Mouse (Mus musculus) embryonic stem cell, embryonic (primary cell): ENCODE data around the gene Tfe3.

Experiments used
- CTCF ChIA-PET, 4 experiments: fragments of 300-600 bp in 2 of 4; fragments of 350-600 bp in 2 of 4; sonication (Branson Sonifier 250); formaldehyde crosslinking; loops; one replicate each; lab custom pipeline; 2022; ENCODE audit warnings: inconsistent platforms in 2 of 4; lab: Charles Lee
- POLR2A ChIA-PET, 4 experiments: fragments of 300-600 bp in 2 of 4; fragments of 350-600 bp in 2 of 4; sonication (Branson Sonifier 250); formaldehyde crosslinking; loops; one replicate each; lab custom pipeline; 2022; ENCODE audit warnings: antibody characterized with exemption in 4 of 4, inconsistent platforms in 1 of 4; lab: Charles Lee

The Tfe3 gene

GRCm38 (mm10) chrX:7762137-7762920, at the start of gene Tfe3:
Gene Tfe3, plus strand, starts transcription at chrX:7762560.
- CTCF ChIA-PET = interaction anchor here in 3 of 4 experiments (0.6 to 1.3 kb wide), 3 partner anchors 11 to 341 kb away, joined by 3 to 12 read pairs (median 4); partner anchors contain the start of gene Ccdc120 (in 1 of the 3)
- POLR2A ChIA-PET = interaction anchor here in 3 of 4 experiments (0.6 to 6.6 kb wide), 27 partner anchors 9 to 528 kb away, joined by 3 to 61 read pairs (median 4); partner anchors contain the start of genes Gm45208 (in 3 of the 3), Ccdc120 (in 1 of the 3), Gripap1 (in 1 of the 3) and Hdac6 (in 1 of the 3)

- ChIA-PET CTCF (interaction anchor here in 1 of 4 experiments (0.5 to 2.2 kb wide), 4 partner anchors 34 to 450 kb away, joined by 3 to 8 read pairs (median 4); no protein-coding TSS in a partner anchor), POLR2A (interaction anchor here in 2 of 4 experiments (0.6 to 5.1 kb wide), 22 partner anchors 11 to 525 kb away, joined by 3 to 60 read pairs (median 4); partner anchors contain the start of genes Praf2 (in 2 of the 2), Ccdc120 (in 1 of the 2), Foxp3 (in 1 of the 2) and Gpkow (in 1 of the 2))
Observed at GRCm38 (mm10) chrX:7713764-7714134, 48.6 kb upstream of the Tfe3 start.

- POLR2A ChIA-PET = interaction anchor here in 2 of 4 experiments (0.5 to 5.1 kb wide), 29 partner anchors 10 to 525 kb away, joined by 3 to 60 read pairs (median 3); partner anchors contain the start of genes Praf2 (in 2 of the 2), Ccdc120 (in 1 of the 2), Foxp3 (in 1 of the 2) and Gpkow (in 1 of the 2)
- CTCF ChIA-PET = interaction anchor here in 1 of 4 experiments (0.5 to 2.2 kb wide), 4 partner anchors 35 to 449 kb away, joined by 3 to 8 read pairs (median 4); no protein-coding TSS in a partner anchor
Observed at GRCm38 (mm10) chrX:7714135-7714899, 48.0 kb upstream of the Tfe3 start, which contains the start of gene Wdr45. Gene Wdr45, plus strand, starts transcription at chrX:7714333.

- POLR2A ChIA-PET = interaction anchor here in 2 of 4 experiments (1.2 to 5.1 kb wide), 7 partner anchors 10 to 293 kb away, joined by 3 to 60 read pairs (median 12); partner anchors contain the start of gene Praf2 (in 2 of the 2)
Observed at GRCm38 (mm10) chrX:7716058-7716457, 46.3 kb upstream of the Tfe3 start.

GRCm38 (mm10) chrX:7721514-7722281, 40.7 kb upstream of the Tfe3 start, which contains the start of gene Gm45208:
Gene Gm45208, plus strand, starts transcription at chrX:7722245.
- CTCF ChIA-PET = interaction anchor here in 1 of 4 experiments (1.4 kb wide), 1 partner anchor 29 kb away, joined by 3 read pairs; no protein-coding TSS in a partner anchor
- POLR2A ChIA-PET = interaction anchor here in 3 of 4 experiments (0.6 to 9.2 kb wide), 28 partner anchors 9 to 422 kb away, joined by 3 to 61 read pairs (median 3); partner anchors contain the start of genes Hdac6 (in 2 of the 3), Tfe3 (in 2 of the 3), Clcn5 (in 1 of the 3) and Gpkow (in 1 of the 3)

More at GRCm38 (mm10) chrX:7716058-7716457, 46.3 kb upstream of the Tfe3 start:
- CTCF ChIA-PET = interaction anchor here in 2 of 4 experiments (0.6 to 0.7 kb wide), 2 partner anchors 95 to 290 kb away, joined by 3 to 4 read pairs; no protein-coding TSS in a partner anchor

- POLR2A ChIA-PET = interaction anchor here in 3 of 4 experiments (0.6 to 9.2 kb wide), 26 partner anchors 9 to 422 kb away, joined by 3 to 61 read pairs (median 3); partner anchors contain the start of genes Hdac6 (in 2 of the 3), Tfe3 (in 2 of the 3), Clcn5 (in 1 of the 3) and Kcnd1 (in 1 of the 3)
Observed at GRCm38 (mm10) chrX:7722282-7722611, 40.1 kb upstream of the Tfe3 start.

GRCm38 (mm10) chrX:7722691-7723090, 39.7 kb upstream of the Tfe3 start:
- POLR2A ChIA-PET = interaction anchor here in 3 of 4 experiments (0.6 to 9.2 kb wide), 28 partner anchors 8 to 421 kb away, joined by 3 to 61 read pairs (median 4); partner anchors contain the start of genes Hdac6 (in 2 of the 3), Tfe3 (in 2 of the 3), Clcn5 (in 1 of the 3) and Kcnd1 (in 1 of the 3)
- CTCF ChIA-PET = interaction anchor here in 2 of 4 experiments (1.0 to 1.4 kb wide), 2 partner anchors 11 to 30 kb away, joined by 3 read pairs; no protein-coding TSS in a partner anchor

More at GRCm38 (mm10) chrX:7722282-7722611, 40.1 kb upstream of the Tfe3 start:
- CTCF ChIA-PET = interaction anchor here in 1 of 4 experiments (1.4 kb wide), 1 partner anchor 29 kb away, joined by 3 read pairs; no protein-coding TSS in a partner anchor

GRCm38 (mm10) chrX:7724135-7724534, 38.2 kb upstream of the Tfe3 start:
- ChIA-PET POLR2A (interaction anchor here in 3 of 4 experiments (0.6 to 9.2 kb wide), 13 partner anchors 9 to 258 kb away, joined by 3 to 61 read pairs (median 4); partner anchors contain the start of genes Wdr45 (in 2 of the 3), Cacna1f (in 1 of the 3), Gpkow (in 1 of the 3) and Otud5 (in 1 of the 3)), CTCF (interaction anchor here in 2 of 4 experiments (0.7 to 1.0 kb wide), 2 partner anchors 10 kb away, joined by 3 read pairs; no protein-coding TSS in a partner anchor)

GRCm38 (mm10) chrX:7725841-7726240, 36.5 kb upstream of the Tfe3 start:
- POLR2A ChIA-PET = interaction anchor here in 3 of 4 experiments (0.8 to 9.2 kb wide), 17 partner anchors 8 to 407 kb away, joined by 3 to 61 read pairs (median 4); partner anchors contain the start of genes Wdr45 (in 2 of the 3), Clcn5 (in 1 of the 3), Gpkow (in 1 of the 3) and Tfe3 (in 1 of the 3)
- CTCF ChIA-PET = interaction anchor here in 3 of 4 experiments (0.6 to 1.6 kb wide), 3 partner anchors 8 to 17 kb away, joined by 3 to 5 read pairs (median 4); no protein-coding TSS in a partner anchor

- CTCF ChIA-PET = interaction anchor here in 1 of 4 experiments (1.0 to 1.4 kb wide), 3 partner anchors 34 to 306 kb away, joined by 3 read pairs; no protein-coding TSS in a partner anchor
- POLR2A ChIA-PET = interaction anchor here in 3 of 4 experiments (0.6 to 9.2 kb wide), 14 partner anchors 10 to 419 kb away, joined by 3 to 61 read pairs (median 10); partner anchors contain the start of genes Wdr45 (in 2 of the 3), Hdac6 (in 1 of the 3), Otud5 (in 1 of the 3) and Rbm3 (in 1 of the 3)
Observed at GRCm38 (mm10) chrX:7727176-7727575, 35.2 kb upstream of the Tfe3 start.

GRCm38 (mm10) chrX:7728215-7728921, 34.0 kb upstream of the Tfe3 start, which contains the start of gene Praf2:
Gene Praf2, plus strand, starts transcription at chrX:7728439.
- ChIA-PET CTCF (interaction anchor here in 2 of 4 experiments (0.6 to 1.4 kb wide), 4 partner anchors 35 to 307 kb away, joined by 3 read pairs; no protein-coding TSS in a partner anchor), POLR2A (interaction anchor here (0.6 to 9.2 kb wide), 29 partner anchors 9 to 417 kb away, joined by 3 to 61 read pairs (median 4); partner anchors contain the start of genes Otud5 (in 2 of the 4), Wdr45 (in 2 of the 4), Ccdc120 (in 1 of the 4) and Gpkow (in 1 of the 4))

- ChIA-PET POLR2A (interaction anchor here (0.6 to 9.2 kb wide), 18 partner anchors 10 to 417 kb away, joined by 3 to 61 read pairs (median 4); partner anchors contain the start of genes Ccdc120 (in 1 of the 4), Gpkow (in 1 of the 4), Hdac6 (in 1 of the 4) and Rbm3 (in 1 of the 4)), CTCF (interaction anchor here in 2 of 4 experiments (0.6 to 1.4 kb wide), 2 partner anchors 36 to 58 kb away, joined by 3 read pairs; no protein-coding TSS in a partner anchor)
Observed at GRCm38 (mm10) chrX:7728922-7729265, 33.5 kb upstream of the Tfe3 start.

- ChIA-PET CTCF (interaction anchor here in 3 of 4 experiments (0.5 to 2.2 kb wide), 32 partner anchors 8 to 426 kb away, joined by 3 to 12 read pairs (median 4); partner anchors contain the start of genes Ccdc120 (in 1 of the 3), Gpkow (in 1 of the 3) and Hdac6 (in 1 of the 3)), POLR2A (interaction anchor here in 3 of 4 experiments (0.6 to 2.4 kb wide), 18 partner anchors 8 to 178 kb away, joined by 3 to 14 read pairs (median 4); partner anchors contain the start of genes Ccdc120 (in 3 of the 3), Gm45208 (in 1 of the 3), Gripap1 (in 1 of the 3) and Tfe3 (in 1 of the 3))
Observed at GRCm38 (mm10) chrX:7733571-7734156, 28.7 kb upstream of the Tfe3 start.
